Mouse (Mus musculus) ES-CJ7 (cell line): ENCODE results near the gene Dnaja4.

Source experiments
- DNase-seq: peaks from one replicate; pipeline ENCODE4 v3.0.0; 2011; ENCODE audit warnings: low read depth, low spot score

The Dnaja4 gene

GRCm38 (mm10) chr9:54751684-54752083 is 53.0 kb downstream of the Dnaja4 start:
- DNase-seq: no peak

- DNase-seq: no peak
Observed at GRCm38 (mm10) chr9:54752201-54752943, 53.7 kb downstream of the Dnaja4 start.

GRCm38 (mm10) chr9:54752944-54753295 is 54.2 kb downstream of the Dnaja4 start:
- no peak for DNase-seq

- no peak for DNase-seq
Observed at GRCm38 (mm10) chr9:54759592-54759991, 60.9 kb downstream of the Dnaja4 start.

- peak; percentile 11 for DNase-seq
Observed at GRCm38 (mm10) chr9:54764091-54764490, 65.4 kb downstream of the Dnaja4 start.

- peak; percentile 56 for DNase-seq
Observed at GRCm38 (mm10) chr9:54764561-54765217, 66.0 kb downstream of the Dnaja4 start, which contains the start of gene Crabp1. Crabp1 (plus strand) TSS chr9:54764748.

GRCm38 (mm10) chr9:54765336-54766085 is 66.8 kb downstream of the Dnaja4 start:
- peak; percentile 53 for DNase-seq
